Mouse (Mus musculus): ENCODE measurements around the gene Pum2. TPM values are rescaled to one million over a fixed set of nuclear protein-coding genes. Genes with fewer than 3 reads are reported as not detected.

Pum2 gene
- polyA plus RNA-seq, 1 experiment from 2014 or later: 43.0 TPM

Other genes with a start within 250 kb of the Pum2 start
- 54.1 and 60.5 TPM in 2 replicates for gene Rhob, start 174.1 kb upstream of the Pum2 start, polyA plus RNA-seq (2015; fragmentation: Nextera tagmentation; extraction: Ambion mirVana)
- not detected in 2 replicates for gene Slc7a15, start 75.1 kb upstream of the Pum2 start, polyA plus RNA-seq (2015; fragmentation: Nextera tagmentation; extraction: Ambion mirVana)
- gene Sdc1, start 97.2 kb downstream of the Pum2 start, polyA plus RNA-seq (2015; fragmentation: Nextera tagmentation; extraction: Ambion mirVana): 285 and 309 TPM in 2 replicates
- 513 and 549 TPM in 2 replicates for gene Laptm4a, start 247.5 kb downstream of the Pum2 start, polyA plus RNA-seq (2015; fragmentation: Nextera tagmentation; extraction: Ambion mirVana)